In the genomic region with DNA sequence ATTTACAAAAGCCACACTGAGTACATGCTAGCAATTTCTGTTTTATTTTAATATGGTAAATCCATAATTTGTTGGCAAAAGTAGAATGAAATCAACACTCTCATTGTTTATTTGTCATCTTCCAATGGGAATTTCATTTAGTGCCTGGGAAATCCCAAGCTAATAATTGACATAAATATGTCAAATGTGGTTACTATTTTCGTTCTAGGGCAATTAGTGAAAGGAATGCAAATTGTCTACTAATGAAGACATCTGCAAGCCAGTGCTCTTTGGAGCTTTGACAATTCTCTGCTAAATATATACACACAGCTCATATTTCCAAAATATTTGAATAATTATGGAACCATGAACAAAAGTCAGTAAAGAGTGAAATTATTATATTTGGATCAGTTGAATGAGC, we compare ENCODE assay signal across 18 mouse cellular contexts.
"Had no signal": no experiment of that assay in that cellular context is flagged by ENCODE, and none has a peak within 500 bp of the region (broad histone marks: within the 10 kb centered on the region; RNA-seq: fewer than 3 reads in every experiment).

No protein-coding gene starts in this region.

- H3K27me3 ChIP-seq: midbrain, embryonic 13.5 days; neural tube, embryonic 13.5 days; neural tube, embryonic 15.5 days had no signal

- H3K4me3 ChIP-seq: midbrain, embryonic 13.5 days; myocyte; neural tube, embryonic 13.5 days; neural tube, embryonic 15.5 days had no signal

- ATAC-seq: midbrain, embryonic 13.5 days; midbrain, embryonic 16.5 days had no signal

- H3K36me3 ChIP-seq: midbrain, embryonic 13.5 days; neural tube, embryonic 13.5 days; neural tube, embryonic 15.5 days had no signal

- H3K9me3 ChIP-seq: midbrain, embryonic 13.5 days; neural tube, embryonic 13.5 days; neural tube, embryonic 15.5 days had no signal

- H3K27ac ChIP-seq: liver, embryonic 14.5 days; midbrain, embryonic 13.5 days; neural tube, embryonic 13.5 days; neural tube, embryonic 15.5 days had no signal

- H3K9ac ChIP-seq: liver, embryonic 14.5 days; lung, embryonic 14.5 days; midbrain, embryonic 13.5 days; neural tube, embryonic 13.5 days; neural tube, embryonic 15.5 days had no signal

- DNase-seq: lung, adult 18-20 months; lung, embryonic 14.5 days; lung, postnatal 10 days; lung, postnatal 4 days; right cerebral cortex, adult 18-20 months; right cerebral cortex, postnatal 25 days; right cerebral cortex, postnatal 4 days; spleen, adult 18-20 months; thymus, adult 18-20 months; thymus, postnatal 25 days; thymus, postnatal 4 days had no signal

- H3K4me1 ChIP-seq: midbrain, embryonic 13.5 days; neural tube, embryonic 13.5 days; neural tube, embryonic 15.5 days had no signal

- H3K4me2 ChIP-seq: lung, embryonic 14.5 days; midbrain, embryonic 11.5 days; midbrain, embryonic 13.5 days; neural tube, embryonic 13.5 days; neural tube, embryonic 15.5 days had no signal
